Mouse (Mus musculus): Measurements from ENCODE around the gene Tmc3. TPM values are rescaled to one million over a fixed set of nuclear protein-coding genes. Genes with fewer than 3 reads are reported as not detected.

Tmc3 gene
- total and polyA plus RNA-seq, 3 experiments = not detected

DNA sequence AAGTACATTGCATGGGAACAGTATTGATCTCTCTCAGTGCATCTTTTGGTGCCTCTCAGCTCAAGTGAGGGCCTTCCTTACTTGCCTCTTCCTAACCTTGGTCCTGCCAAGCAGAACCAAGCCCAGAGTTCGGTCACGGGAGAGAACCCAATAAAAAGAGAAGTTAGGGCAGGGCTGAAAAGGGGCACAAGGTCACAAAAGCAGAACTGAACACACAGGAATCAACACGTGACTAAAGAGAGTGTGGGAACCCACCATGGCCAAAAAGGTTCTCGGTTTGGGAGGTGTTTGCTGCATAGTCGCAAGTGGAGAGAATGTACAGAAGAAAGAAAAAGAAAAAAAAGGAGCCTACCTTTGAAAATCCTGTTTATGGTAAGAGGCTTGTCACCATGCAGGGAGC is 60.7 kb downstream of the Tmc3 start:
- H3K9me3 ChIP-seq (replicated peaks; ENCODE audit: insufficient read depth, low read length) = no peaks in the 10 kb centered on the region
- H3K79me2 ChIP-seq (ENCODE audit: control insufficient read depth, insufficient read depth, low read length, poor library complexity) = no peaks in the 10 kb centered on the region
- no peaks in the 10 kb centered on the region for H3K36me3 ChIP-seq (ENCODE audit: control insufficient read depth in 1 of 2, insufficient read depth in 2 of 2, low read length in 2 of 2)
- no peaks in the 10 kb centered on the region for H3K27me3 ChIP-seq (ENCODE audit: control insufficient read depth in 1 of 2, insufficient read depth in 2 of 2, low read length in 2 of 2)
- TF ChIP-seq EP300 (IDR thresholded peaks at IDR 0.05; ENCODE audit: low read depth in 1 of 2, low read length in 2 of 2) (no peak), USF1 (IDR thresholded peaks at IDR 0.05; ENCODE audit: low read depth, low read length) (peak; percentile 66; the same call in 1 of the 2 replicates)
- H3K9ac ChIP-seq (ENCODE audit: control insufficient read depth, low read depth, low read length, poor library complexity, severe bottlenecking) = no peak overlapping the region
- H3K4me1 ChIP-seq (ENCODE audit: control insufficient read depth in 1 of 2, insufficient read depth in 2 of 2, low read length in 2 of 2) = no peaks in the 10 kb centered on the region
- no peak overlapping the region for H3K4me3 ChIP-seq (ENCODE audit: control insufficient read depth in 1 of 2, insufficient read depth in 1 of 2, low read depth in 2 of 2, low read length in 2 of 2)
- no peak overlapping the region for H3K27ac ChIP-seq (ENCODE audit: control insufficient read depth, low read depth, low read length)
- DNase-seq (ENCODE audit: low read depth, low spot score) = no peak

DNA sequence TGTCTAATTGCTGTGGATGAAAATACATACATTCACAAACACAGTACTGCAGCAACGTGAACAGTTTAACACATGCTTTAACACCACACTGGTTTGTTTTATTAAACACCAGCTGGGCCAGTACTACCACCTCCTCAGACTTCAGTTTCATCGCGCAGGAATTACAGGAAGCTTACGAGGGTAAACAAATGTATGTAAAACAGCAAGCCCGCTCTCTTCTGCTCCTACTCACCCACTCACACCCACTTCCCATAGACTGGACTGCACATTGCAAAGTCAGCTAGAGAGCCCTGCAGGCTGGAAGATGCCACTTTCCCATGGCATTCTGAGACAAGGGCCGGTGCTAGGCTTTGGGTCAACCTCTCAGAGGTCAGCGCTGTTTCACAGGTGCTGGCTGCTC is 64.1 kb downstream of the Tmc3 start:
- Histone ChIP-seq H3K27me3 (ENCODE audit: control insufficient read depth in 1 of 2, insufficient read depth in 2 of 2, low read length in 2 of 2) (no peaks in the 10 kb centered on the region), H3K9me3 (replicated peaks; ENCODE audit: insufficient read depth, low read length) (no peaks in the 10 kb centered on the region), H3K79me2 (ENCODE audit: control insufficient read depth, insufficient read depth, low read length, poor library complexity) (no peaks in the 10 kb centered on the region), H3K4me1 (ENCODE audit: control insufficient read depth in 1 of 2, insufficient read depth in 2 of 2, low read length in 2 of 2) (no peaks in the 10 kb centered on the region), H3K36me3 (ENCODE audit: control insufficient read depth in 1 of 2, insufficient read depth in 2 of 2, low read length in 2 of 2) (no peaks in the 10 kb centered on the region), H3K4me3 (ENCODE audit: control insufficient read depth in 1 of 2, insufficient read depth in 1 of 2, low read depth in 2 of 2, low read length in 2 of 2) (no peak overlapping the region), H3K27ac (ENCODE audit: control insufficient read depth, low read depth, low read length) (no peak overlapping the region), H3K9ac (ENCODE audit: control insufficient read depth, low read depth, low read length, poor library complexity, severe bottlenecking) (no peak overlapping the region)
- DNase-seq (ENCODE audit: low read depth, low spot score) = no peak
- TF ChIP-seq MXI1 (IDR thresholded peaks at IDR 0.05; ENCODE audit: low read depth, low read length) = no peak
- no peak for TF ChIP-seq ZC3H11A (IDR thresholded peaks at IDR 0.05; ENCODE audit: low read depth, low read length)
- TF ChIP-seq TAL1 (IDR thresholded peaks at IDR 0.05; ENCODE audit: low read length) = no peak
- no peak for TF ChIP-seq BHLHE40 (IDR thresholded peaks at IDR 0.05; ENCODE audit: borderline replicate concordance, low read depth, low read length)
- TF ChIP-seq TCF12 (IDR thresholded peaks at IDR 0.05; ENCODE audit: low read depth, low read length) = no peak
- no peak for TF ChIP-seq ELF1 (IDR thresholded peaks at IDR 0.05; ENCODE audit: low read depth, low read length)
- no peak for TF ChIP-seq CHD1 (IDR thresholded peaks at IDR 0.05; ENCODE audit: low read depth, low read length)
- no peak for TF ChIP-seq ZMIZ1 (IDR thresholded peaks at IDR 0.05; ENCODE audit: low read depth, low read length)

DNA sequence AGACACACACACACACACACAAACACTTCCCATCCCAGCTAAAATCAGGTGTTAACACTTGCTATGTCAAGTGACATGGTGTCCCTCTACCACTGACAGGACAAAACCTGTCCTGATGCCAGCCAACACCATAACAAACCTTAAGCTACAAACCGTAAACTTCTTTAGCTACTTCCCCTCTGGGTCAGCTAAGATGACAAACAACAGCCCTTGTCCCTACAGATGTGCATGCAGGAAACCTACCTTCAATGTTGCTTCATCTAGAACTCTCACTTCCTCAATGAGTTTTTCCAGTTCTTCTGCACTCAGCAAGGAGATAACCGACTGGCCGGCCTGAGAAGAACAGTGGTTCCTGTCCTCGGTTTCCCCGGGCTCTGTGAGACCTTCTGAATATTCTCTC is 65.9 kb downstream of the Tmc3 start:
- no peaks in the 10 kb centered on the region for H3K27me3 ChIP-seq (ENCODE audit: control insufficient read depth in 1 of 2, insufficient read depth in 2 of 2, low read length in 2 of 2)

More for the DNA sequence above, 65.9 kb downstream of the Tmc3 start:
- TF ChIP-seq BHLHE40 (IDR thresholded peaks at IDR 0.05; ENCODE audit: borderline replicate concordance, low read depth, low read length) (no peak), RAD21 (IDR thresholded peaks at IDR 0.05; ENCODE audit: low read depth, low read length) (no peak), ELF1 (IDR thresholded peaks at IDR 0.05; ENCODE audit: low read depth, low read length) (no peak), POLR2AphosphoS5 (IDR thresholded peaks at IDR 0.05; ENCODE audit: borderline replicate concordance, low read depth, low read length) (no peak), UBTF (IDR thresholded peaks at IDR 0.05; ENCODE audit: borderline replicate concordance, insufficient read depth, low read depth, low read length) (no peak), JUND (IDR thresholded peaks at IDR 0.05; ENCODE audit: low read depth, low read length) (no peak), ZNF384 (IDR thresholded peaks at IDR 0.05; ENCODE audit: low read depth, low read length) (no peak), USF2 (IDR thresholded peaks at IDR 0.05; ENCODE audit: borderline replicate concordance in 1 of 2, insufficient read depth in 1 of 2, low read depth in 1 of 2, low read length in 2 of 2) (no peak), ETS1 (IDR thresholded peaks at IDR 0.05; ENCODE audit: low read depth, low read length) (no peak), ZKSCAN1 (IDR thresholded peaks at IDR 0.05; ENCODE audit: low read depth, low read length) (no peak), ZMIZ1 (IDR thresholded peaks at IDR 0.05; ENCODE audit: low read depth, low read length) (no peak), USF1 (IDR thresholded peaks at IDR 0.05; ENCODE audit: low read depth, low read length) (no peak), MAFK (IDR thresholded peaks at IDR 0.05; ENCODE audit: borderline replicate concordance, low read depth, low read length) (no peak), NRF1 (IDR thresholded peaks at IDR 0.05; ENCODE audit: insufficient read depth, low read depth, low read length, poor library complexity, severe bottlenecking) (no peak), TAL1 (IDR thresholded peaks at IDR 0.05; ENCODE audit: low read length) (no peak), GATA1 (IDR thresholded peaks at IDR 0.05; ENCODE audit: low read depth, low read length) (no peak), SIN3A (IDR thresholded peaks at IDR 0.05; ENCODE audit: low read length) (no peak), MAX (IDR thresholded peaks at IDR 0.05; ENCODE audit: low read length) (no peak), EP300 (IDR thresholded peaks at IDR 0.05; ENCODE audit: low read depth in 1 of 2, low read length in 2 of 2) (no peak), TBP (IDR thresholded peaks at IDR 0.05; ENCODE audit: low read depth, low read length) (no peak)
- DNase-seq (ENCODE audit: low read depth, low spot score) = no peak
- Histone ChIP-seq H3K9me3 (replicated peaks; ENCODE audit: insufficient read depth, low read length) (no peaks in the 10 kb centered on the region), H3K27ac (ENCODE audit: control insufficient read depth, low read depth, low read length) (no peak overlapping the region), H3K79me2 (ENCODE audit: control insufficient read depth, insufficient read depth, low read length, poor library complexity) (no peaks in the 10 kb centered on the region), H3K4me1 (ENCODE audit: control insufficient read depth in 1 of 2, insufficient read depth in 2 of 2, low read length in 2 of 2) (no peaks in the 10 kb centered on the region), H3K36me3 (ENCODE audit: control insufficient read depth in 1 of 2, insufficient read depth in 2 of 2, low read length in 2 of 2) (no peaks in the 10 kb centered on the region), H3K4me3 (ENCODE audit: control insufficient read depth in 1 of 2, insufficient read depth in 1 of 2, low read depth in 2 of 2, low read length in 2 of 2) (no peak overlapping the region), H3K9ac (ENCODE audit: control insufficient read depth, low read depth, low read length, poor library complexity, severe bottlenecking) (no peak overlapping the region)

Data from MEL (cell line).